Mouse (Mus musculus): ENCODE data around the gene Gm4756.
"Not testable (repeated sequence)": the region's sequence is repeated elsewhere in the genome, so short reads cannot be mapped to it uniquely, and the experiment has no call there.

Gene Gm4756

DNA sequence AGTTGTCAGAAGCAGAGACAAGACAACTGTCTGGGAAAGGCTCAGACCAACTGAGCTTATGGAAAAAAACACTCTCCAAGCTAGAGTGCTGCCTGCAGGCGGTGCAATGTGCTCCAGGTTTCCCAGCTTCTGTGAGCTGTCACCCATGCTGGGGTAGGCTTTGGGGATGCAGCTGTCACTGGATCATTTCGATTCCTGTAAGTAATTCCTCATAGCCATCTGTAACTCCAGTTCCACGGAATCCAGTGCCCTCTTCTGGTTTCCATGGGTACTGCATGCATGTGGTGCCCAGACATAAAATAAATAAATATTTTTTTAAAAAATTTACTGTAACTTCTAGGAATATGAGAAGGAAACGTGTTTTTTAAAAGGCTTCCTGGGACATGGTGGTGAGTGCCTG lies 5.2 kb upstream of the Gm4756 start:
- DNase-seq (ENCODE audit: low read depth, low spot score), result peak; percentile 34

DNA sequence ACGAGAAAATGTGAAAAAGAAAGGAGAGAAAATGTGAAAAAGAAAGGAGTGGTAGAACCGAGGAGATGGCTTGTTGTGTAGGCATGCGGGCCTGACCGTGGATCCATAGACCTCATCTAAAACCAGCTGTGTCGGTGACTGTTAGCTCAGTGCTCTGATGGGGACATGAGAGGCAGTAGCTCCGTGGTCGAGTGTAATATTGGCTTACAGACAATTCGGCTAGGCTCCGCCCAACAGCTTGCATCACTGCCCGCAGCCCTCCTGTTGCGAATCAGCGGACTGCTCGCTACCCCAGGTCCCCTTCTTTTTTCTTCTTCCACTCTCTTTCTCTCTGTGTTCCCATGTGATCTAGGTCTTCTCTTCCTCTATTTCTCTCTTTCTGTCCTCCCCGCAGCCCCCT lies 540 bp downstream of the Gm4756 start:
- no peak for DNase-seq (ENCODE audit: low read depth, low spot score)

DNA sequence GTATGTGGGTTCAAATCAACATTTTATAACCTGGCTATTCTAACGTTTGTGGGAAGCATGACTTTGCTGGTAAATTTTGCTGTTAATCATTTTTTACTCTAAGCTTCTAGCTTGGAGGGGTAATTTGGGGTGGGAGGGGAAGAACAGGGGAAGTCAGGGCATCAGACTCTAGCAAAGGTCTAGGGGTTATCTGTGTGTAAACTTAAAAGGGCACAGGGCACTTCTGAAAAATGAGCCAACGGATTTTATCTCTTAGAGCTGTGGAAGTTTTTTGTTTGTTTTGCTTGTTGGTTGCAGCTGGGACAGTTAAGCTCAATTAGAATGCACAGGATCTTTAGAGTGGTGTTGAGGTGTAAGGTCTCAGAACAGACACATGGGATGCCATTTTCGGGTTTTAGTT lies 11.4 kb downstream of the Gm4756 start:
- no peak for DNase-seq (ENCODE audit: low read depth, low spot score)

- DNase-seq (ENCODE audit: low read depth, low spot score), result no peak
Observed at GRCm38 (mm10) chr12:72628751-72629150, 20.7 kb downstream of the Gm4756 start.

GRCm38 (mm10) chr12:72622853-72623496 lies 26.5 kb downstream of the Gm4756 start:
- DNase-seq (ENCODE audit: low read depth, low spot score), result no peak

GRCm38 (mm10) chr12:72621441-72621840 lies 28.0 kb downstream of the Gm4756 start:
- no peak for DNase-seq (ENCODE audit: low read depth, low spot score)

DNA sequence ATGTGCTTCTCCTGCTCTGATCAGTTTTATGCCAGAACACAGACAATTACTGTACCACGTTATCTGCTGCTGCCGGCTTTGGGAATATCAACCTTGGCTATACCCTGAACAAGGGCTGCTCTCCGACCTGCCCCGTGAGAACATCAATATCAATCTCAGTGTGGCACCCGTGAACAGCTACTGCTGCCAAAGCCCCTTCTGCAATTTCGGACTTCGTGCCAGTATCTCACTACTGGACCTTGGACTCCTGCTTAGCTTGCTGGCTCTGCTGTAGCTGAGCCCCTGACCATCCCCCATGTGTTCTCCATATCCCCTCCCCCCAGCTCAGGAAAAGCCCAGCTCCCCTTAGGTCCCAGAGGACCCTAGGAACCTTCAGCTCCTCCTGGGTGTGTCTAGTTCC lies 28.6 kb downstream of the Gm4756 start:
- DNase-seq (ENCODE audit: low read depth, low spot score), result no peak

- no peak for DNase-seq (ENCODE audit: low read depth, low spot score)
Observed at GRCm38 (mm10) chr12:72612053-72612452, 37.4 kb downstream of the Gm4756 start.

DNA sequence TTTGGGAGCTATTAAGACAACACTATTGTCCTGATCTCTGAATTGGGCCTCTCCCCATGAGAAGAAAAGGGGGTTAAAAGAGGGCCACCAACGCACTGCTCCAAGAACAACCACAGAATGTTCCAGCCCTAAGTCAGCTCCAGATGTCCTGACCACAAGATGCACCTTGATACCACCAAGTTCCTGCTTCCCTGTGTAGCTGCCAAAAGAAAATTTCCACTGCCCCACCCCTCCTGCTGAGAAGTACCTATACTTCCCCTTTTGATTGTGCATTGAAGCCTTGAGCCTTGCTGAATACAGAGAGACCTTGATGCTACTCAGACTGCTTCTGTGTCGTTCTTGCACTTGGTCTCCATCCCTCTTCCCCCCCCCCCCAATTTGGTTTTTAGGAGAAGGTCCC lies 50.7 kb downstream of the Gm4756 start:
- DNase-seq (ENCODE audit: low read depth, low spot score), result not testable (repeated sequence)

GRCm38 (mm10) chr12:72594001-72594400 lies 55.5 kb downstream of the Gm4756 start:
- no peak for DNase-seq (ENCODE audit: low read depth, low spot score)

DNA sequence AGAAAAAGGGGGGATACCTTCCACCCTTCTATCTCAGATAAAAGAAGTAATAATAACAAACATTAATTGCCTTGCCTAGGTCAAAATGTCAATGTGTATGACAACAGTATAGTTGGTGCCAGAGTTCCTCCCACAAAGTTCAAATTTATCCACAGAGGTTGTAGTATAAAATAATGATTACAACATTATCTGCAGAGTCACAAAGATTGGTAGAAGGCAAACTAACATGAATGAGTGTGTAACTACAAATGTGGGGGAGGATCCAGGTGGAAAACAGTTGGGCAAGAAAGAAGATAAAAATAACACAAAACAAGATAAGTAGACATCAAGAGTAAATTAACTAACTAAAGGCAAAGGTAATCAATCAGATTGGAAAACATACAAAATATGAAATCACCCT lies 56.5 kb downstream of the Gm4756 start:
- DNase-seq (ENCODE audit: low read depth, low spot score), result no peak

DNA sequence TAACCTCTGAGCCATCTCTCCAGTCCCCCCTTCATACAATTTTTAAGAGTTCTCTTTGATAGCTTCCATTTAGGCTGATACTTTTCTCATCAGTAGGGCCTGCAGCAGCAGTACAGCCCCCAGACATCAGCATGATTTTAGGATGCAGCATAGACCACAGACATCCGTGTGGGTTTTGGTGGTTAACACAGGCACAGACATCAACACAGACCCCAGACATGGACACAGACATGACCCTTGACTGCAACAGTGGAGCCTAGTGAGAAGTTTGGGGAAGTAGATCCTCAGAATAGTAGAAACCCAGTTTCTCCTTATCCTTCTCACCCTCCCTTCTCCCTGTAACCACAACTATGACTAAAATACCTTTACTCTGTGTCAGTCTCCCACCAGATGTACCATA lies 64.1 kb downstream of the Gm4756 start:
- no peak for DNase-seq (ENCODE audit: low read depth, low spot score)

GRCm38 (mm10) chr12:72583099-72583498 lies 66.4 kb downstream of the Gm4756 start:
- DNase-seq (ENCODE audit: low read depth, low spot score), result no peak

DNA sequence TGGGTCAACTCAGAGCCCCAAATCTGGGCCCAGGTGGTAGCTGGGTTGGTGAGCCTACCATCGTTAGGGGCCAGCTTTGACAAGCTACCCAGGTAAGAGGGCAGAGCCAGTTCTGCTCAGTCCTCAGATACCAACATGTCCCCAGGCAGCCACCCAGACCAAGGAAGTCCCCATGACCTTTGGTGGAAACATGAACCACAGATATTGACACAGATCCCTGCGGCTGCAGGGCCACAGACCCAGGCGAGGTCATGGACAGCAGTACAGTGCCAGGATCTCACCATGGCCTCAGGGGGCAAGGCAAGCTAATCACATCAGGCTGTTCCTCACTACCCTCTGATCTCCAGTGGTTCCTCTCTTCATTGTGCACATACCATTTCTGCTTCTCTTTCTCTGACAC lies 67.4 kb downstream of the Gm4756 start:
- no peak for DNase-seq (ENCODE audit: low read depth, low spot score)

DNA sequence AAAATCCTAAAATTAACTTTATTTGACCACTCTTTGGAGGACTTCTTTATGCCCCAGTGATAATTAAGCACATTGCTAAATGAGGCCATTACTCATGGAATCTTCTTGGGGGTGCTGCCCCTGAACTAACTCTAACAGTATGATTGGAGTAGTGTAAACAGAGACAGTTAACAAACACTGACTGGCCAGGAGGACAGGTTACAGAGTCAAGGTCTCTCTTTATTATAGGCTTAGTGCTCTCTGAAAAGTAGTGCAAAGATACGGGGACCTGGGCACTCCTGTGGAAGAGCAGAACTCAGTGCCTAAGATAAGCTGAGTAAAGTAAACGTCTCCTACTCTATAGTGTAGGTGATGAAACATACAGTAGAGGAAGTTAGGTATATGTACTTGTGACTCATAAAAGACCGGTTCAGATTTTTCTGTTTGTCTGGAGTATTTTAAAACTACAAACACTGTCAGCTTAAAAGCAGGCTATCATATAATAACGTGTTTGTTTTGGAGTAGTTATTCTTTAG lies 85.1 kb downstream of the Gm4756 start:
- no peak for DNase-seq (ENCODE audit: low read depth, low spot score)

- no peak for DNase-seq (ENCODE audit: low read depth, low spot score)
Observed at GRCm38 (mm10) chr12:72554347-72554746, 95.1 kb downstream of the Gm4756 start.

DNA sequence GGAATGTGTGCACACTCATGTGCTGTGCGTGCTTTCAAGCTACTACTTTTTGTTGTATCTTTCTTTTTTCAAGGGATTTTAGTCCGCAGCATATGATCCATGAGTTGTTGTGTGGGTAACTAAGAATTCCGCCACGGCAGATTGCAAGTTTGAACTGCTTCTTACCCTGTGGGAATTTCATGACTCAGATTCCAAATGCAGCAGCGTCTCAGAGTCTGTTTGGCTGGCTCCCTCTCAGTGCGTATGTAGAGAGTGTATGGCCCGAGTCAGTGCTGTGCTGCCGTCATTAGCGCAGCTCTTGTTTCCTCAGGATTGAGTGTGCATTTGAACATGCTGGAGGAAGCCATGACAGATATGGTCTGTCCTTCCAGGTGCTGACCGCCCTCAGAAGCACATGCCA lies 110.9 kb downstream of the Gm4756 start:
- no peak for DNase-seq (ENCODE audit: low read depth, low spot score)

DNA sequence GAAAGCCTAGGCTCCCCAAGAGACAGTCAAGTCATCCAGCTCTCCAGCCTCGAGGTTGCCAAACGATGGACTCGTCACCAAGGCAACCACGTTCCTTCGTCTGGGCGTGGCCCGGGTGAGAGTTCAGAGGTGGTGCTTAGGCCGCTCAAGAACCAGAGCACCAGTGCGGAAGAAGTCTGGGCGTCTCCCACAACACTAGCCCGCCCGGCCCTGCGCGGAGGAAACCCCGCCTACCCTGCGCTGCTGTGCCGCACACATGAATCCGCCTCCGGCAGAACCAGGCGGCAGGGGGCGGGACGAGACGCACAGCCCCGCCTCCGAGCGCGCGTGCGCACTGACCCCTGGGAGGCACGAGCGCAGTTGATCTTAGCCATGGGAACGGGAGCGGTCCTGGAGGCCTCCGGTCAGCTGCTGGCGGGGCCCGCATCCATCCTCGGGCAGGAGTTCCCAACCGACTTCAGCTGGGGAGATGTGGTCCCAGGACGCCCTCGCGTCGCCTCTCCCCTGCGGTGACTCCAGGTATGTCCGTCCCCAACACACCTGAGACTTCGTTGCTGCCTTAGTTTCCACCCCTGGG lies 113.4 kb downstream of the Gm4756 start, which contains the start of gene Pcnx4:
TSS of gene Pcnx4 (plus strand) at position 363 of the 577 bp plus-strand sequence.
- DNase-seq (ENCODE audit: low read depth, low spot score), result peak; percentile 85

GRCm38 (mm10) chr12:72535599-72535998 lies 113.9 kb downstream of the Gm4756 start:
- DNase-seq (ENCODE audit: low read depth, low spot score), result peak; percentile 8

DNA sequence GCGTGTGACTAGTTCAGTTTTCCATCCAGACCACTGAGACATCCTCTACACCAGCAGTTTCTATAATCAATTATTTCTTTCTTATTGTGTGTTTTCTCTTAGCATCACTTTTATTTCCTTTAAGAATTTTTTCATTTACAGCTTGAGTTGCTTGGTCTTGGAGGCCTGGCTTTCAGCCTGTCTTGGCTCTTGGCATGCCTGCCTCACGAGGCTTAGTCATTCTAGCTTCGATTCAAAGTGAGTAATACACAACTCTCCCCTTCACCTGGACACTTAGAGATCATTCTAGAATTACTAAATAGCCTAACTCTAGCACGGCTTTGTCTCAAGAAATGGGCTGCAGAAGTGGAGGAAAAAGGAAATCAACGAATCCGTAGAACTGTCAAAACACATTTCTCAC lies 115.5 kb downstream of the Gm4756 start:
- no peak for DNase-seq (ENCODE audit: low read depth, low spot score)

GRCm38 (mm10) chr12:72532303-72532702 lies 117.2 kb downstream of the Gm4756 start:
- DNase-seq (ENCODE audit: low read depth, low spot score), result no peak
